Mouse (Mus musculus): ENCODE measurements around the gene 1520401A03Rik. TPM values are rescaled to one million over a fixed set of nuclear protein-coding genes. Genes with fewer than 3 reads are reported as not detected.

1520401A03Rik gene
- total and polyA plus RNA-seq, 2 experiments from 2014 or later: not detected

DNA sequence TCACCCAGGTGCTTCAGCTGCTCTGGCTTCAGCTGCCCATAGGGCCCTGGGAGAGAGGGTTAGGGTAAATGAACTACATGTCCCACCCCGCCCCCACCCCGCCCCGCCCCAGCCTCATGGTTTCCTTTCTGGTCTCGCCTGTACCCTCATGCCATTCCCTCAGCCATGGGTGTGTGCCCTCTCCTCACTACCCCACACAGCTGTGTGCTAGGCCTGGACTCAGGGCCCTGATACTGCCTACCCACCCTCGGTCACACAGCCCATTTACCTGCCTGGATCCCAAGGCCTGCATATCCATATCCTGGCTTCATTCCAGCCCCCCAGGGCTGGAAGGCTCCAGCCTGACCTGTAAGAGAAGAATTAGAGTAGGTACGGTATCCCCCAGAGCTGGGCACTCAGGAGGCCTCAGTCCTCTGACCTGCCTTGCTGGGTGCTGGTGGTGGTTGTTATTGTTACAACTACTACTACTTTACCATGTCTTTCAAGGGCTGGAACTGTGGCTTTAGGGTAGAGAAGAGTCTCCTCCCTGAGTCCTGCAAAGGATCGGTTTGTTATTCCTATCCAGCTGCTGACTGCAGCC, 17.0 kb downstream of the 1520401A03Rik start:
- H3K4me3 ChIP-seq (ENCODE audit: low read depth, low read length): no peak overlapping the region
- no peaks in the 10 kb centered on the region for H3K9me3 ChIP-seq (ENCODE audit: low read length)
- H3K36me3 ChIP-seq (ENCODE audit: insufficient read depth, low read length): no peaks in the 10 kb centered on the region
- H3K27ac ChIP-seq (ENCODE audit: low read depth, low read length): no peak overlapping the region
- no peak overlapping the region for H3K9ac ChIP-seq (replicated peaks; ENCODE audit: low read length, poor library complexity, severe bottlenecking)
- no peak for TF ChIP-seq CTCF (IDR thresholded peaks at IDR 0.05)
- H3K27me3 ChIP-seq (ENCODE audit: insufficient read depth, low read length): no peaks in the 10 kb centered on the region
- ATAC-seq (ENCODE audit: low FRiP score) (no peak), DNase-seq (ENCODE audit: low spot score) (no peak)
- H3K4me2 ChIP-seq (ENCODE audit: low read depth, low read length, poor library complexity, severe bottlenecking): no peak overlapping the region
- H3K4me1 ChIP-seq (ENCODE audit: insufficient read depth, low read length): no peaks in the 10 kb centered on the region
- 81% methylated on average over 7 of the region's 7 CpGs for WGBS

- Histone ChIP-seq H3K4me3 (ENCODE audit: low read depth, low read length) (no peak overlapping the region), H3K36me3 (ENCODE audit: insufficient read depth, low read length) (no peaks in the 10 kb centered on the region), H3K4me2 (ENCODE audit: low read depth, low read length, poor library complexity, severe bottlenecking) (no peak overlapping the region), H3K9me3 (ENCODE audit: low read length) (no peaks in the 10 kb centered on the region), H3K4me1 (ENCODE audit: insufficient read depth, low read length) (no peaks in the 10 kb centered on the region), H3K27ac (ENCODE audit: low read depth, low read length) (no peak overlapping the region), H3K9ac (replicated peaks; ENCODE audit: low read length, poor library complexity, severe bottlenecking) (no peak overlapping the region), H3K27me3 (ENCODE audit: insufficient read depth, low read length) (no peaks in the 10 kb centered on the region)
- no peak for ATAC-seq (ENCODE audit: low FRiP score)
- WGBS: 54% methylated on average over 7 of the region's 7 CpGs
- DNase-seq (ENCODE audit: low spot score): peak; percentile 17
- TF ChIP-seq CTCF (IDR thresholded peaks at IDR 0.05): no peak
These were observed 17.8 kb downstream of the 1520401A03Rik start for GRCm38 (mm10) chr17:23704741-23705140.

DNA sequence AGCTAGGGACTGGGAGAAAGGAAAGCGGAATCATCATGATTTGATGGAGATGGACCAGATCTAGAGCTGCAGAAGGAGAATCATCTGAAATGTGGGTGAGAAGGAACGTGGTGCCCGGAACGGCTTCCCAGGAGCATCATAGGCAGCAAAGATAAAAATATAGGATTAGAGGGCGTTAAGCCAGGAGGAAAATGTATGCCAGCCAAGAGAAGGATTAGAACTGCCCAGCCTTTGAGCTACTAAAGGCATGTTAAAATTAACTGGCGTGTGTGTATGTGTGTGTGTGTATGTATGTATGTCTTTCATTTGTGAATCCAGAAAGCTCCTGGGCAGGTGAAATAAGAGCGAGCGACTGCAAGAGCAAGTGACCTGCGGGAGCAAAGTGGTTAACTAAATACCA, 19.3 kb downstream of the 1520401A03Rik start:
- Histone ChIP-seq H3K4me1 (ENCODE audit: insufficient read depth, low read length) (no peaks in the 10 kb centered on the region), H3K4me2 (ENCODE audit: low read depth, low read length, poor library complexity, severe bottlenecking) (no peak overlapping the region), H3K9me3 (ENCODE audit: low read length) (no peaks in the 10 kb centered on the region), H3K36me3 (ENCODE audit: insufficient read depth, low read length) (no peaks in the 10 kb centered on the region), H3K9ac (replicated peaks; ENCODE audit: low read length, poor library complexity, severe bottlenecking) (no peak overlapping the region), H3K27me3 (ENCODE audit: insufficient read depth, low read length) (peaks cover 4% of the 10 kb centered on the region), H3K27ac (ENCODE audit: low read depth, low read length) (no peak overlapping the region), H3K4me3 (ENCODE audit: low read depth, low read length) (no peak overlapping the region)
- DNase-seq (ENCODE audit: low spot score) (no peak), ATAC-seq (ENCODE audit: low FRiP score) (no peak)
- TF ChIP-seq CTCF (IDR thresholded peaks at IDR 0.05): no peak
- 76% methylated on average over 9 of the region's 9 CpGs for WGBS

GRCm38 (mm10) chr17:23700079-23700478, 22.5 kb downstream of the 1520401A03Rik start:
- 0% methylated on average over 26 of the region's 28 CpGs for WGBS
- H3K36me3 ChIP-seq (ENCODE audit: insufficient read depth, low read length): no peaks in the 10 kb centered on the region
- TF ChIP-seq CTCF (IDR thresholded peaks at IDR 0.05): peak; percentile 83
- ATAC-seq (ENCODE audit: low FRiP score): peak; percentile 95
- no peaks in the 10 kb centered on the region for H3K4me1 ChIP-seq (ENCODE audit: insufficient read depth, low read length)
- DNase-seq (ENCODE audit: low spot score): peak; percentile 95
- 0 out of 2 replicates have a peak overlapping the region, but pooled peaks have one; percentile 34 for H3K27ac ChIP-seq (ENCODE audit: low read depth, low read length)
- peaks cover 8% of the 10 kb centered on the region for H3K27me3 ChIP-seq (ENCODE audit: insufficient read depth, low read length)
- no peaks in the 10 kb centered on the region for H3K9me3 ChIP-seq (ENCODE audit: low read length)
- peak overlapping the region; percentile 66 for H3K4me3 ChIP-seq (ENCODE audit: low read depth, low read length)
- peak overlapping the region; percentile 55 for H3K9ac ChIP-seq (replicated peaks; ENCODE audit: low read length, poor library complexity, severe bottlenecking)
- H3K4me2 ChIP-seq (ENCODE audit: low read depth, low read length, poor library complexity, severe bottlenecking): peak overlapping the region; percentile 94

- Histone ChIP-seq H3K4me1 (ENCODE audit: insufficient read depth, low read length) (no peaks in the 10 kb centered on the region), H3K4me3 (ENCODE audit: low read depth, low read length) (peak overlapping the region; percentile 66), H3K36me3 (ENCODE audit: insufficient read depth, low read length) (no peaks in the 10 kb centered on the region), H3K9me3 (ENCODE audit: low read length) (no peaks in the 10 kb centered on the region), H3K27me3 (ENCODE audit: insufficient read depth, low read length) (peaks cover 8% of the 10 kb centered on the region), H3K9ac (replicated peaks; ENCODE audit: low read length, poor library complexity, severe bottlenecking) (peak overlapping the region; percentile 55), H3K27ac (ENCODE audit: low read depth, low read length) (peak overlapping the region; percentile 34; the same call in 1 of the 2 replicates), H3K4me2 (ENCODE audit: low read depth, low read length, poor library complexity, severe bottlenecking) (peak overlapping the region; percentile 94)
- DNase-seq (ENCODE audit: low spot score) (no peak), ATAC-seq (ENCODE audit: low FRiP score) (peak; percentile 57)
- no peak for TF ChIP-seq CTCF (IDR thresholded peaks at IDR 0.05)
- WGBS: under 1% methylated on average over 61 of the region's 101 CpGs
These were observed 23.2 kb downstream of the 1520401A03Rik start for GRCm38 (mm10) chr17:23699131-23700077.

- no peak overlapping the region for H3K9ac ChIP-seq (replicated peaks; ENCODE audit: low read length, poor library complexity, severe bottlenecking)
- no peaks in the 10 kb centered on the region for H3K4me1 ChIP-seq (ENCODE audit: insufficient read depth, low read length)
- no peak for DNase-seq (ENCODE audit: low spot score)
- ATAC-seq (ENCODE audit: low FRiP score): no peak
- H3K36me3 ChIP-seq (ENCODE audit: insufficient read depth, low read length): no peaks in the 10 kb centered on the region
- no peak overlapping the region for H3K4me2 ChIP-seq (ENCODE audit: low read depth, low read length, poor library complexity, severe bottlenecking)
- no peak overlapping the region for H3K27ac ChIP-seq (ENCODE audit: low read depth, low read length)
- WGBS: 17% methylated on average over 3 of the region's 3 CpGs
- no peak for TF ChIP-seq CTCF (IDR thresholded peaks at IDR 0.05)
- H3K4me3 ChIP-seq (ENCODE audit: low read depth, low read length): no peak overlapping the region
- peaks cover 8% of the 10 kb centered on the region for H3K27me3 ChIP-seq (ENCODE audit: insufficient read depth, low read length)
- no peaks in the 10 kb centered on the region for H3K9me3 ChIP-seq (ENCODE audit: low read length)
These were observed 26.8 kb downstream of the 1520401A03Rik start for GRCm38 (mm10) chr17:23695801-23696200.

Measured in midbrain, postnatal 0 days (tissue).